Mouse (Mus musculus): ENCODE results near the gene Zfr2.

DNA sequence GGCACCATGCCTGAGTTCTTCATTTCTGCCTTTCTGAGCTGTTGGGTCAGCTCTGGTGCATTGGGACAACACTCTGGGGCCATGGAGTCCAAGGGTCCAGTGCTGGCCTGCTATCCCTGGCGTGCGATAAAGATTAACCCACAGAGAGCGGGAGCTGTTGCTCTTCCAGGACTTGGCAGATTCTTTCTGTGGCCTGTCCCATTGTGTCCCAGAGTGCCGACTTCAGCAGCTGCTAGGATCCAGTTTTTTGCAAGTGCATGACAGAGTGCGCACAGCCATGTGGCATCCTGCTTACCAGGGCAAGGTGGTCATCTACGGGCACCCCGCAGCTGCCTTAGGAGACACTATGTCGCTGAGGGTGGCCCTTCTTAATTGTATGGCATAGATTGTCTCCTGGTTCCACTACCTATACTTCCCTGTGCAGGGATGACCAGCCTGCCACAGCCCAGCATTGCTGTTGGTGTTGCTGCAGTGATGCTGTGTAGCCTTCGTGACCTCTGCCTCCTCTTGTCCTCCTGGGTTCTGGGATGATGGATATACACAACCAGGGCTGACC lies 67.5 kb downstream of the Zfr2 start:
- TF ChIP-seq CTCF (IDR thresholded peaks at IDR 0.05; ENCODE audit: low read depth) (no peak), EP300 (optimal IDR thresholded peaks at IDR 0.05) (no peak)

Data from stomach, postnatal 0 days (tissue).